Mouse (Mus musculus): ENCODE results near the gene Klhl5. TPM values are rescaled to one million over a fixed set of nuclear protein-coding genes. Genes with fewer than 3 reads are reported as not detected.

The Klhl5 gene
- polyA plus RNA-seq, 1 experiment = 60.6 TPM

DNA sequence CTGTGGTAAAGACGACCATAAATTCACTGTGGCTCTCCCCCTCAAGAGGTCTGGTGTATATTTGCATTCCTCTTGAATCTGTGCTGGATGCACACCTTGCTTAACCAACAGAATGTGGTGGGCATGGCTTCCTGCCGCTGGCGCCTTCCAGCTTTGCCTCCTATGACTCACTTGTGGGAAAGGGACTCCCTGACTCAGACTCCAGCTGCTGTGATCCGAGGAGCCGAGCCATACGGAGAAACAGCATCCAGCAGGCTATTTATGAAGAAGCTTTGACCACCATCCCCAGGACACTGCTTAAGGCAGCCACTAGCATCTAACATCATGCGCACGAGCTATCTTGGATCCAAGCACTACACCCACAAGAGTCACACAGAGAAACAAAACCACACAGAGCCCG, 87.1 kb downstream of the Klhl5 start:
- no peak for DNase-seq (ENCODE audit: low read depth)

GRCm38 (mm10) chr5:65199346-65200128, 92.2 kb downstream of the Klhl5 start, which contains the start of gene Wdr19:
Wdr19 (plus strand) TSS chr5:65199696.
- DNase-seq (ENCODE audit: low read depth) = peak; percentile 75

- no peak for DNase-seq (ENCODE audit: low read depth)
These were observed 97.4 kb downstream of the Klhl5 start for GRCm38 (mm10) chr5:65204726-65205125.

GRCm38 (mm10) chr5:65213321-65213720, 106.0 kb downstream of the Klhl5 start:
- DNase-seq (ENCODE audit: low read depth) = no peak

Other genes with a start within 250 kb of the Klhl5 start
- gene Tlr1, start 174.0 kb upstream of the Klhl5 start, polyA plus RNA-seq (2012; rRNA removed) = 1.9 and 2.3 TPM in 2 replicates
- gene Tlr6, start 147.4 kb upstream of the Klhl5 start, polyA plus RNA-seq (2012; rRNA removed) = 0.97 and 1.1 TPM in 2 replicates
- gene Fam114a1, start 137.5 kb upstream of the Klhl5 start, polyA plus RNA-seq (2012; rRNA removed) = 51.6 and 52.6 TPM in 2 replicates
- gene Tmem156, start 15.4 kb upstream of the Klhl5 start, polyA plus RNA-seq (2012; rRNA removed) = 0.22 and 0.30 TPM in 2 replicates
- gene Wdr19, start 92.2 kb downstream of the Klhl5 start, polyA plus RNA-seq (2012; rRNA removed) = 5.8 and 8.4 TPM in 2 replicates
- 15.1 and 16.0 TPM in 2 replicates for gene Rfc1, start 228.1 kb downstream of the Klhl5 start, polyA plus RNA-seq (2012; rRNA removed)
- gene Klb, start 240.8 kb downstream of the Klhl5 start, polyA plus RNA-seq (2012; rRNA removed) = 12.5 and 17.1 TPM in 2 replicates